13 mouse cellular contexts compared by ENCODE assay signal in genomic region chr2:104714254-104714691, GRCm38 (mm10). TPM values are rescaled to one million over a fixed set of nuclear protein-coding genes. Genes with fewer than 3 reads are reported as not detected.
DNase-seq lines count a peak whose midpoint lies in the region; ATAC-seq and TF ChIP-seq lines count a peak whose summit lies in the region.
"Had no signal": no experiment of that assay in that cellular context is flagged by ENCODE, and none has a peak within 500 bp of the region (broad histone marks: within the 10 kb centered on the region; RNA-seq: fewer than 3 reads in every experiment).

No protein-coding gene starts in this region.

- no peak for TF ChIP-seq CTCF in liver, postnatal 0 days (IDR thresholded peaks at IDR 0.05; ENCODE audit: low read depth)

- H3K9me3 ChIP-seq in heart, embryonic 15.5 days (replicated peaks): no peaks in the 10 kb centered on the region
- H3K9me3 ChIP-seq in kidney, embryonic 16.5 days (ENCODE audit: low read length): no peaks in the 10 kb centered on the region
- no peaks in the 10 kb centered on the region for H3K9me3 ChIP-seq in liver, postnatal 0 days (ENCODE audit: low read length)
- H3K9me3 ChIP-seq: forebrain, embryonic 12.5 days; hindbrain, embryonic 15.5 days had no signal

- H3K4me3 ChIP-seq in heart, embryonic 15.5 days: no peak overlapping the region
- no peak overlapping the region for H3K4me3 ChIP-seq in kidney, embryonic 16.5 days (ENCODE audit: low read length)
- no peak overlapping the region for H3K4me3 ChIP-seq in liver, postnatal 0 days (ENCODE audit: low read depth, low read length)
- H3K4me3 ChIP-seq: forebrain, embryonic 12.5 days; hindbrain, embryonic 15.5 days; left cerebral cortex, adult 2 months had no signal

- H3K36me3 ChIP-seq in heart, embryonic 15.5 days: no peaks in the 10 kb centered on the region
- no peaks in the 10 kb centered on the region for H3K36me3 ChIP-seq in kidney, embryonic 16.5 days (ENCODE audit: insufficient read depth, low read length)
- H3K36me3 ChIP-seq in liver, postnatal 0 days (replicated peaks; ENCODE audit: insufficient read depth, low read length): no peaks in the 10 kb centered on the region
- H3K36me3 ChIP-seq: forebrain, embryonic 12.5 days; hindbrain, embryonic 15.5 days had no signal

- H3K4me1 ChIP-seq in heart, embryonic 15.5 days (replicated peaks): peaks cover 19% of the 10 kb centered on the region
- peaks cover 10% of the 10 kb centered on the region for H3K4me1 ChIP-seq in kidney, embryonic 16.5 days (ENCODE audit: insufficient read depth, low read length)
- H3K4me1 ChIP-seq in liver, postnatal 0 days (ENCODE audit: insufficient read depth): peaks cover 3% of the 10 kb centered on the region; the same call in 1 of the 2 replicates

- H3K4me2 ChIP-seq in heart, embryonic 15.5 days: 0 out of 2 replicates have a peak overlapping the region, but pooled peaks have one; percentile 6
- 0 out of 2 replicates have a peak overlapping the region, but pooled peaks have one; percentile 13 for H3K4me2 ChIP-seq in kidney, embryonic 16.5 days (replicated peaks; ENCODE audit: low read depth, low read length)
- H3K4me2 ChIP-seq in liver, postnatal 0 days (ENCODE audit: low read depth, low read length): no peak overlapping the region
- H3K4me2 ChIP-seq: forebrain, embryonic 12.5 days; hindbrain, embryonic 15.5 days had no signal

- H3K27ac ChIP-seq in heart, embryonic 15.5 days: no peak overlapping the region
- H3K27ac ChIP-seq in kidney, embryonic 16.5 days (ENCODE audit: low read length): no peak overlapping the region
- no peak overlapping the region for H3K27ac ChIP-seq in liver, postnatal 0 days (ENCODE audit: low read depth)
- H3K27ac ChIP-seq: forebrain, embryonic 12.5 days; hindbrain, embryonic 15.5 days; left cerebral cortex, adult 2 months had no signal

- TF ChIP-seq EP300 in liver, postnatal 0 days (IDR thresholded peaks at IDR 0.05; ENCODE audit: low read depth): no peak

- no peak for ATAC-seq in heart, embryonic 15.5 days (replicated peaks; ENCODE audit: insufficient number of reproducible peaks, insufficient read depth, low FRiP score, low read depth)
- no peak for ATAC-seq in kidney, embryonic 16.5 days (ENCODE audit: low FRiP score, low TSS enrichment)
- ATAC-seq in liver, postnatal 0 days: no peak
- ATAC-seq: CD4-positive, CD25-positive, alpha-beta regulatory T cell, adult 4 months had no signal

- peaks cover 3% of the 10 kb centered on the region; the same call in 1 of the 2 replicates for H3K27me3 ChIP-seq in heart, embryonic 15.5 days
- no peaks in the 10 kb centered on the region for H3K27me3 ChIP-seq in kidney, embryonic 16.5 days (ENCODE audit: insufficient read depth, low read length)
- no peaks in the 10 kb centered on the region for H3K27me3 ChIP-seq in liver, postnatal 0 days (ENCODE audit: insufficient read depth, low read length)
- H3K27me3 ChIP-seq: hindbrain, embryonic 15.5 days had no signal

- H3K9ac ChIP-seq in heart, embryonic 15.5 days: no peak overlapping the region
- H3K9ac ChIP-seq in kidney, embryonic 16.5 days (replicated peaks; ENCODE audit: low read length): no peak overlapping the region
- H3K9ac ChIP-seq in liver, postnatal 0 days (replicated peaks): no peak overlapping the region
- H3K9ac ChIP-seq: forebrain, embryonic 12.5 days; hindbrain, embryonic 15.5 days had no signal

- DNase-seq in heart, adult 9 months (ENCODE audit: low spot score in 2 of 2): no peak
- DNase-seq in brain, adult 2 months (ENCODE audit: low read depth, low spot score): peak; percentile 75
- peak; percentile 75 to 80 for DNase-seq in cerebellum, postnatal 14 days
- no peak for DNase-seq in liver, postnatal 0 days
- no peak for DNase-seq in frontal cortex, postnatal 36 days (ENCODE audit: low spot score in 2 of 2)
- DNase-seq in adrenal gland, postnatal 36 days: no peak

- WGBS in heart, embryonic 15.5 days: 40% methylated on average over 15 of the region's 15 CpGs
- WGBS in kidney, embryonic 16.5 days: 31% methylated on average over 15 of the region's 15 CpGs
- WGBS in liver, postnatal 0 days (ENCODE audit: insufficient replicate concordance): 69% methylated on average over 15 of the region's 15 CpGs

RNA-seq across cellular contexts. Expression of gene Pin1rt1, which starts 1.9 kb away (rescaled TPM):
- polyA plus RNA-seq in heart, embryonic 15.5 days (2015; fragmentation: Nextera tagmentation; extraction: Ambion mirVana): not detected in 2 replicates
- polyA plus RNA-seq in kidney, embryonic 16.5 days (2015; fragmentation: Nextera tagmentation; extraction: Ambion mirVana): 0.19 TPM in 1 of 2 replicates, not detected in the other
- polyA plus RNA-seq in liver, postnatal 0 days (2015; fragmentation: Nextera tagmentation; extraction: Ambion mirVana): not detected in 2 replicates
- not detected for total RNA-seq in adrenal gland, postnatal 36 days (2021)
- total RNA-seq: left cerebral cortex, adult 2 months had no signal
- polyA plus RNA-seq: CD4-positive, CD25-positive, alpha-beta regulatory T cell, adult 4 months; forebrain, embryonic 12.5 days; liver, embryonic 16.5 days had no signal

RNA-seq across cellular contexts. Expression of gene Tcp11l1, which starts 2.3 kb away (rescaled TPM):
- 27.9 and 28.2 TPM in 2 replicates for polyA plus RNA-seq in heart, embryonic 15.5 days (2015; fragmentation: Nextera tagmentation; extraction: Ambion mirVana)
- 31.4 and 36.8 TPM in 2 replicates for polyA plus RNA-seq in kidney, embryonic 16.5 days (2015; fragmentation: Nextera tagmentation; extraction: Ambion mirVana)
- polyA plus RNA-seq in liver, postnatal 0 days (2015; fragmentation: Nextera tagmentation; extraction: Ambion mirVana): 10.5 and 12.1 TPM in 2 replicates
- 10 to 100 TPM; 12.0 to 12.2 TPM for total RNA-seq in adrenal gland, postnatal 36 days (2021)

RNA-seq across cellular contexts. Expression of gene Depdc7, which starts 28.4 kb away (rescaled TPM):
- polyA plus RNA-seq in heart, embryonic 15.5 days (2015; fragmentation: Nextera tagmentation; extraction: Ambion mirVana): 4.7 and 4.8 TPM in 2 replicates
- polyA plus RNA-seq in kidney, embryonic 16.5 days (2015; fragmentation: Nextera tagmentation; extraction: Ambion mirVana): 24.2 and 26.1 TPM in 2 replicates
- 20.6 and 21.6 TPM in 2 replicates for polyA plus RNA-seq in liver, postnatal 0 days (2015; fragmentation: Nextera tagmentation; extraction: Ambion mirVana)
- total RNA-seq in adrenal gland, postnatal 36 days (2021): 1 to 10 TPM; 1.7 to 2.1 TPM
- polyA plus RNA-seq: CD4-positive, CD25-positive, alpha-beta regulatory T cell, adult 4 months had no signal

Comparison
In these comparisons a context has a peak if more than half of its experiments do, and no peak if none do; other contexts are left out.
1. DNase-seq: peak in brain, adult 2 months (single experiment) and cerebellum, postnatal 14 days (2 of 2); none in heart, adult 9 months (0 of 2), liver, postnatal 0 days (single experiment), frontal cortex, postnatal 36 days (0 of 2) and adrenal gland, postnatal 36 days (0 of 2).